Mouse (Mus musculus): ENCODE results near the gene Bcas1.

DNA sequence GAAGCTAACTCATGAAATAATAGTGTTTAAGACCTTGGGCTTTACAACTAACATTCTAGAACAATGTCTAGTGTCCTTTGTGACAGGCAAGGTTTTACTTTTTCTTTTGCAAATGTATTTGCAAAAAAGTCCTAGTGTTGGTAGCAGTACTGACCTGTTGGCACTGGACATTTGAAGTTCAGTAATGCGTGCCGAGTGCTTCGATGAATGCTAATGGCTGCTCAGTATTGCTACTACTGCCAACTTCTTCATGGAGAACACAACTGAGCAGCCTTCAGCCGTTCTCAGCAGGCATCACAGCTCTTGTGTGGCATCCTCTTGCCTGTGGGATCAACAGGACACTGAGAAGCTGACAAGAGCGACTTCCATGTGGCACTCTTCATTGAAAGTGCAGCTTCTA, 46.5 kb upstream of the Bcas1 start:
- TF ChIP-seq CTCF (IDR thresholded peaks at IDR 0.05; ENCODE audit: low read depth) (no peak), EP300 (IDR thresholded peaks at IDR 0.05; ENCODE audit: low read depth) (no peak)
